Mouse (Mus musculus) induced T-regulatory cell, adult 2 months (primary cell): ENCODE data around the gene Ube2ql1.
A peak's percentile ranks its signal among the peaks of the same experiment; 100 is the strongest.

ENCODE experiments used
- DNase-seq: peaks from one replicate; pipeline ENCODE4 v3.0.0-alpha.2; 2012; ENCODE audit warnings: low read depth

The Ube2ql1 gene

DNA sequence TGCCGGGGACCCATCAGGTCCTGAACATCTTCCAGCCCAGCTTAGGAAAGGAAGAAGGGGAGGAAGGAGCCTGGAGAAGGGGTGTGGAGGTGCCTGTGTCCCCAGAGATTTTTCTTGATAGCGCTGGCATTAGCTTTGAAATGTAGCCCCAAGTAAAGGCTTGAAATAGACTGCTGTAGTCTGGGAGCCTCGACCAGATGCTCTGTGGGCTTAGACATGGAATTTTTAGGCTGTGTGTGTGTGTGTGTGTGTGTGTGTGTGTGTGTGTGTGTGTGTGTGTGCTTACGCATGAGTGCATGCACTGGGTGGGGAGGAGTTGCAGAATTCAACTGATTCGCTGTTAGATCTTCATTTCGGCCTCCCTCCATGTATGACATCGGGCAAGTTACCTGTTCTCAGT lies 31.5 kb downstream of the Ube2ql1 start:
- no peak for DNase-seq

DNA sequence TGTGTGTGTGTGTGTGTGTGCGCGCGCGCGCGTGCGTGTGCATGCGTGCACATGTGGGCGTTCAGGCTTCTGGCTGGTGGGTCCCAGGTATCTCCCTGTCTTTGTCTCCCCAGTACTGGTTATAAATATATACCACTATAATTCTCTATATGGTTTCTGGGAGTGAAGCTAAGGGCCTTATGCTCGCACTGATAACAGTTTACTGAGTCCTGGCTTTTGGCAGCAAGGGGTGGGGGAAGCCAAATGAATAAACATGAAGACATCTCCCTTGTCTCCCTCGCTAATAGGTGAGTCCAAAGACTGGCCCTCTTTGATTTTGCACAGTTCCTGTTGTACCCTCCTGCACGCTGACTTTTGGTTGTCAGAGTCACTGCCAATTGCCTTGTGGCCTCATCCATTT lies 32.2 kb downstream of the Ube2ql1 start:
- no peak for DNase-seq

DNA sequence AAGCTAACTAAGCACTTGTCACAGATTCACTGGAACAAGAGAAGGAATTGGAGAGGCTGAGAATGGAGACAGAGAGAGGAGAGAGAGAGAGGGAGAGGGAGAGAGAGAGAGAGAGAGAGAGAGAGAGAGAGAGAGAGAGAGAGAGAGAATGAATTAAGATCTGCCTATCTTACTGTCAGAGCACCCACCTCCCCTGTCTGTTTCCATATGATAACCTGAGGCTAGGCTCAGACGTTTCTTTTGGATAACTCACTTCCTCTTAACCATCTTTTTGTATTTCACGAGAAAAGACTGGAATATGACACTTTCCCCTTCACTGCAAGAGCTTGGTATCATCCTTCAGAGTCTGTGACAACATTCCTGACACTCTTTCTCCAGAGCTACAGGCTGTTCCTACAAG lies 32.8 kb downstream of the Ube2ql1 start:
- DNase-seq = no peak

DNA sequence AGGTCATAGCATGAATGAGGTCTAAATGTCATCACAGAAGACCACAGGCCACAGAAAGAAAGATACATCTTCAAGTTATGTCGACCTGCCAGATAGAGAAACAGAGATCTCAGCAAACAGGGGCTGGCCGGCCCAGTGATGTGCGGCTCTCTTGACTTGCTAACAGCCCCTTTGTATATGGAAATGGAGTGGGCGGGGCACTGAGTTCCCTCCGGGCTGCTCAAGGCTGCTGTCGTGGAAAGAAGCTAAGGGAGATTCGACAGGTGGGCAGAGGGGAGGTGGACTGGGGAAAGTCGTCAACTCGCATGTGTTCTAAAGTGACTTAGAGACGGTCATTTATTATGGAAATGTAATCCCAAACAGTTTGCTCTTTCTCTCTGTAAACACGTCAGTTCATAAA lies 36.2 kb downstream of the Ube2ql1 start:
- no peak for DNase-seq

DNA sequence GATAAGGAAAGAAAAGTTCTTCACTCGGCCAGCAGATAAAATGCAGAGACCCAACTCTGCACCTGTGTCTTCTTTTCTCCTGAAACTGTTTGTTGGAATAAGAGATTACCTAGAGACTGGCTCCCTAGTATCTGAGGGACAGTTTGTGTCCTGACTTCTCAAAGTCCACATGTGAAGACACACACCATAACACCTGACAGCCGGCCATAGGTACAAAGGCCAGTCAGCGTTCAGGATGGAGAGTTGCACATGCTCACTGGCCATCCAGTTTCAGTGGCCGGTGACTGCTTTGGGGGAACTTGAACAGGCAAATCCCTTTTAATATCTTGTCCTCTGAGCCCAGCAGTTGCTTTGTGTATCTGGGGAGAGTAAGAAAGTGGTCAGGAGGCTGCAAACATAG lies 38.3 kb downstream of the Ube2ql1 start:
- DNase-seq = no peak

DNA sequence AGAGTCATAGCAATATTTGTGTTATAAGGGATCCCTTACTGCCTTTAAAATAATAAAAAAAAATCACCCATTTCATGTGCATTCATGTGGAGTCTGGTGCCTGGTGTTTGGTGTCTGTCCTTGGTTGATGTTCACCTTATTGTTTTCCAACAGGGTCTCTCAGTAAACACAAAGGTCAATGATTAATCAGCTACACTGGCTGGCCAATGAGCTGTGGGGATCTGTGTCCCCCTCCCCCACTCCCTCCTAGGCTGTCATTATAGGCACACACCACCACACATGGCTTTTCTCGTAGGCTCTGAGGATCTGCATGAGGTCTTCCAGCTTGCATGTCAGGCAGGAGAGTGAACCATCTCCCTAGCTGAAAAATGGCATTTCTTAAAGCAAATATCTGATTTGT lies 38.9 kb downstream of the Ube2ql1 start:
- DNase-seq = no peak

DNA sequence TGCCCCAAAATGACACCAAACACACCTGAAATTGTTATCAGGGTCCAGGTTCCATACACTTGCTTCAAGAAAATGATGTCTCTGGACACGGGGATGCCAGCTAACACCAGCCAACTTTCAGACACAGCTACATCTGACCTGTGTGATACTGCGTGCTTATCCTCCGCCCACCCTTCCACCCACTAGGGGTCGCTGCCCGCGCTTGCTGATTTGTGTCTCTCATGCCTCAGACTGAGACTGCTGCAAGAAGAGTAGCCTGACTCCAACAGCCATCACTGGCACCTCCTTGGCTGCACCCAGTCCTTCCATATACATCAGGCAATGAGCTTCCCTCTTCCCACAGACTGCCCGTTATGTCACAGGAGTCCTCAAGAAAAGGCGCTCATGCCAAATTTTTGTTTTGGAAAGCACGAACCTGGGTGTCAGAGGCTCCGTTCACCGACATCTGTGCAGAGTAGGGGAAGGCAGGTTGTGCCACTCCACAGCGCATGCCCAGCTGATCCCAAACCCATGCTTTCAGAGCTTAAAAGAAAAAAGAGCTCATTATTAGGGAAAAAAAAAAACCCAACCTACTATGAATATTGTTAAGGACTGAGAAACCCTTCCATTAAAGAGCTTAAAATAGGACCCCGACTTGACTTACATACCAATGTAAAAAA lies 43.2 kb downstream of the Ube2ql1 start:
- peak; percentile 27 for DNase-seq

DNA sequence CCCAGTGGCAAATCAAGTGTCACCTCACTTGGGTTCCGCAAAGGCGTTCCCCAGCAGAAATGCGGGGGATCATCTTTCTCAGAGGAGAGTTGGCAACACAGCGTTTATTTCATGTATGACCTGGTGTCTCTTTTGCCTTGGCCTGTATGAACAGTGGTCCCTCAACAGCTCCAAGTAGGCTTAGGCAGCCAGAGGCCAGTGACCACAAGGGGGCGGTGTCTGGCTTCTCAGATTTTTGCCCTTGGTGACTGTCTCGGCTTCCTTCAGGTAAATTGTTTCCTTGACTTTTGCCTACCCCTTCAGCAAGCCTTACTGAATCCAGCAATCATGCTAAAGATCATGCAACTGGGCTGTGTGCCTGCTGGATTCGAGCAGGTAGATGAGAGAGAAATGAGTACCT lies 48.6 kb downstream of the Ube2ql1 start:
- DNase-seq = peak; percentile 24

DNA sequence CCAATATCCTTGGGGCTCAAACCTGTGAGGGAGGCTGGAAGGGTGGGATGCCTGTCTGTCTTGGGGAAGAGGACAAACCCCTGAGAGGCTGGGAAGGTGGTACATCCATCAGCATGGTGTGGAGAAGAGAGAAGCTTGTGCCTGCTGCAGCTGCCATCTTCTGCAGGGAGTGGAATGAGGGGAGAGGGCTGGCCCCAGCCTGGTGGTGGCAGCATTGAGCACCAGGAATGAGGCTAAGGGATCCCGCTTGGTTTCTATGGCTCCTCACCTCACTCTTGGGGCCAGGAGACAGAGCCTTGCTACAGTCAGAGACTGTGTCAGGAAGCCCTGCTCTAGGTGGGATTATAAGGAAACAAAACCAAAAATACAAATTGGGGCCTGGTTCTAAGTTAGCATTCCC lies 52.7 kb downstream of the Ube2ql1 start:
- no peak for DNase-seq

DNA sequence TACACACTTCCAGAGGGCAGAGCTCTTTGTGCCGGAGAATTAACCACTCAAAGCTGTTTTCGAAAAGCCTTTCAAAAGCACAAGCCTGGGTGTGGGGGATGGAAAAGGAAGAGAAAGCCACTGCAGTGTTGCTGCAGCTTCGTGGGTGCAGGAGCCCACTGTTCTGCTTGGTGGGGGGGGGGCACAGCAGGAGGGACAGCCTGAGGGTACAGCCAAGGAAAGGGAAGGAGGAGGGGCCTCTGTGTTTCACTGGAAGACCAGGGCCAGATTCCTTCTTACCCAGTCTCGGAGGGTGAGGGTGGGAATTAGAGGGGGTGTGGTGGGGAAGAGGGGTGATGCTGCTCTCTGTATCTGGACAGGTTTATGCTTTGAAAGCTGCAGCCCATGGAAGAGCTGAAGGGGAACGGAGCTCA lies 54.3 kb downstream of the Ube2ql1 start:
- DNase-seq = no peak

DNA sequence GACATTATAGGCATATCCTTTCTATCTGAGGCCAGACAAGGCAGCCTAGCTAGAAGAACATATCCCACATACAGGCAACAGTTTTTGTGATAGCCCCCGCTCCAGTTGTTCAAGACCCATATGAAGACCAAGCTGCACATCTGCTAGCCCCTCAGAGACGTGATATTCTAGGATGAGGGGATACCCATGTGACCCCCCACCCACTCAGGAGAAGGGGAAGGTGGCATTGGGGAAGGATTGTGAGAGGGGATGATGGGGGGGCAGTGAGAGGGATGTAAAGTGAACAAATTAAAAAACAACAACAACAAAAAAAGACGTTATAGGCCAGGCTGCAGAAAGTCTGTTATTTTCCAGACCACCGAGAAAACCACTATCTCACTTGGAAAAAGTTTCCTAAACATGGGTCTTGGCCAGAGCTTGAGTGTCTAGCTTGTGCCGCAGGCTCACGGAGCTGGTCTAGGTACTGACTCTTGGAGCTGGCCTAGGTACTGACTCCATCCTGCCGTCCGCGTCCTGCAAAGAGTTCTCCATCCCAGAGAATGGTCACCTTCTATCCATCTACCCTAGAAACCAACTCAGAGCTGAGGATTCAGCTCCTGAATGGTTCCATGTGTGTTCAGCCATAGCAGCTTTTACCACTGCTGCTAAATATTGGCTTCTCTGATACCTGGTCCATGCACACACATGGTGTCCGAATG lies 65.6 kb downstream of the Ube2ql1 start:
- DNase-seq = no peak

DNA sequence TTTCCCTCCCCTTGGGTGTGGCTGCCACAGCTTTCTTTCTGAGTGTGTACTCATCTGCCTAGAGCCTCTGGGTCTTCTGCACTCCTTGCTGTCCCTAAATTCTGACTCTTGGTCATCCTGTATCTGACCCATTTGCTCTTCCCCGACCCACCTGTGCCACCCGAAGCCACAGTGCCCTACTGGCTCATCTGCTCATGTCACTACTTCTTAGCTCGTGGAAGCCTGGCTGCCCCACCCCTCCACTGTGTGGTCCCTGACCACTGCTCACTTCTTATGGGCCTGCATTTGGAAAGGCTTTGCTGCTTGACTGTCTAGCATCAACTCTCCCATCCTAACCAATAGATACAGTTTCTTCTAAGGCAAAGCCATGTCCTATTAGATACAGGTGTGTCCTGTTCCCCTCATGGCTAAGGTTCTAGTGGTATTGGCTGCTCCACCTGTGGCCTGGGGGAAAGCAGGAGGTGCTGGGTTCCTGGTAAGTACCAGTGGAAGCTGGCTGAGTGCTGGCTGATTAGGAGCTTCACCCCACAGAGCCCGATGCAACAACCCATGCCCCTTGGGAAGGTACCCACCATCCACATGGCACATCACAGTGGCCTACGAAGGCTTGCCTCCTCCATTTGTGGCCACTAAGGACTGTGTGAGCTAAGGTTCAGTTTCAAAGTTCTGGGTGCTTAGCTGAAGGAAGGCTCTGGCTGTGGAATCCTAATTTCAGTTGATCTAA lies 66.3 kb downstream of the Ube2ql1 start:
- DNase-seq = no peak

DNA sequence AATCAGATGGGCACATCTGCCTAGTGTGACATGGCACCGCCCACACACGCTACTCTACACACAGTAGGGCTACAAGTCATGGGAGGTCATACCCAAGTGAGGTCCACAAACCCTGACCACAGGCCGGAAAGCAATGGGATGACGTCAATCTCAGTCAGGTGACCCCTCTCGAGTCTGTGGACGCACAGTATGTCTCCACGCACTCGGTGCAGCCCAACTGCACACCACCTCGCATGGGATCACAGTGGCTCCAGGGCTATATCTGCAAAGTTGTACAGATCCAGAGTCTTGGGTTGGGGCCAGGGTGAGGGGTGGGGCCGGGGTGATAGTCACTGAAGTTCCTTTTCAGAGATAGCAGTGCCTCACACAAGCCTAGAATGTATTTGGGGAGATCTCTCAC lies 67.1 kb downstream of the Ube2ql1 start:
- DNase-seq = no peak

DNA sequence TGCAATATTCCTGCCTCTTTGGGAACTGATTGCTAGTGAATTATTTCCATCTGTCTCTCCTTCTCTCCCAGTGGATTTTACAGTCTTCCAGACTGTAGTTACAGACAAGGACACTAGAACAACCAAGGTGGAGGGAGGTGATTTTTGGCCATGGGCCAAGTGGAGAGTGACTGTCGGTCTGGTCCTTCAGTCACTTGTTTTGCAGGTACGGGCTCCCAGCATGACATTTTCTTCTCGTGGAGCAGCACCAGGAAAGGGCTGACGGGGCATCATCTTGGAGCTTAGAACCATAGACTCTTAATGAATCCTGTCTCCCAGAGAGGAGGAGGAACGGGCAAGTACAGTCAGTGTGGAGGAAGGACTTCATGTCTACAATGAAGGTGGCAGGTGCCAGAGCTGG lies 67.6 kb downstream of the Ube2ql1 start:
- no peak for DNase-seq

DNA sequence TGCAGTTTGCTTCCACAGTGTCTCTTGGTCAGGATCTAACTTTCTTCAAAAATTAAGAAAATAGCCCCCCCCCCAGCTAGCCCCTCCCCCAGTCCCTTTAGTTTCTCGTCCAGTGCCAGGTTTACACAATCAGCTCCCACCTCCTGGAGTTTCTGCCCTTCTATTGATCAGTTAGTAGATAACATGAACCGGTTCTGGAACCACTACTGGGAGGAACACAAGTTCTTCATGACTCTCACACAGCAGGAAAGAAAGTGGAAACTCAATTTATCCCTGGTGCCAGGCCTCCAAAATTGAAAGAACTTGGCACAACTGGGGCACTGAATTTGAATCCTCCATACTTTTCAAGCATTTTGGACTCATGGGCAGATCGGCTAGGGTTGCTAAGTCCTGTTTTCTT lies 85.2 kb downstream of the Ube2ql1 start:
- DNase-seq = no peak
